Mouse (Mus musculus): ENCODE measurements around the gene Dars. TPM values are rescaled to one million over a fixed set of nuclear protein-coding genes. Genes with fewer than 3 reads are reported as not detected.

Dars gene
- polyA plus RNA-seq, 1 experiment from 2014 or later = 96.7 TPM

Other genes starting within 250 kb of the Dars start
- gene Ubxn4, start 173.4 kb downstream of the Dars start, polyA plus RNA-seq (2014; fragmentation: Nextera tagmentation; extraction: Ambion mirVana) = 75.9 and 81.5 TPM in 2 replicates
- gene Lct, start 89.0 kb downstream of the Dars start, polyA plus RNA-seq (2014; fragmentation: Nextera tagmentation; extraction: Ambion mirVana) = 0.12 TPM in 2 replicates
- 41.3 and 77.8 TPM in 2 replicates for gene Mcm6, start 57.7 kb downstream of the Dars start, polyA plus RNA-seq (2014; fragmentation: Nextera tagmentation; extraction: Ambion mirVana)
- gene Cxcr4, start 174.9 kb upstream of the Dars start, polyA plus RNA-seq (2014; fragmentation: Nextera tagmentation; extraction: Ambion mirVana) = 10.2 and 12.3 TPM in 2 replicates